Mouse (Mus musculus): ENCODE results near the gene Clk1.

- TF ChIP-seq SRF (IDR thresholded peaks at IDR 0.05; ENCODE audit: control insufficient read depth, insufficient read length, low read depth): no peak
- TF ChIP-seq E2F4 (IDR thresholded peaks at IDR 0.05; ENCODE audit: insufficient read depth): no peak
- no peak for TF ChIP-seq POLR2AphosphoS2 (IDR thresholded peaks at IDR 0.05; ENCODE audit: insufficient read length, low read depth)
- TF ChIP-seq MYOD1 (IDR thresholded peaks at IDR 0.05; ENCODE audit: control insufficient read depth in 1 of 3, insufficient read length in 2 of 3, low read depth in 2 of 3): no peak
- no peak for TF ChIP-seq USF1 (IDR thresholded peaks at IDR 0.05; ENCODE audit: low read depth)
- TF ChIP-seq POLR2A (IDR thresholded peaks at IDR 0.05; ENCODE audit: insufficient read length, low read depth): no peak
- TF ChIP-seq MAX (IDR thresholded peaks at IDR 0.05; ENCODE audit: low read depth): no peak
- TF ChIP-seq REST (IDR thresholded peaks at IDR 0.05; ENCODE audit: insufficient read depth, insufficient read length): no peak
Measured at GRCm38 (mm10) chr1:58397731-58398130, 26.1 kb downstream of the Clk1 start.
